Mouse (Mus musculus) lung, embryonic 15.5 days (tissue): ENCODE results near the gene Tmem135. TPM values are rescaled to one million over a fixed set of nuclear protein-coding genes. Genes with fewer than 3 reads are reported as not detected.
A peak's percentile ranks its signal among the peaks of the same experiment; 100 is the strongest.

ENCODE experiments used
- ATAC-seq: fragments of 200-750 bp; cut with Nextera tagmentation; 2 replicates; pipeline ENCODE4 v1.8.0; 2017; ENCODE audit warnings: moderate number of reproducible peaks, borderline replicate concordance; ENCODE audit not compliant: low FRiP score, low TSS enrichment; ENCODE audit errors: extremely low read depth
- H3K27ac ChIP-seq: fragments of 300-500 bp; sonication (generic); 2 replicates; pipeline ENCODE4 v1.5.1; 2015; ENCODE audit warnings: moderate library complexity, mild to moderate bottlenecking, inconsistent platforms
- H3K27me3 ChIP-seq: fragments of 300-500 bp; sonication (generic); 2 replicates; pipeline ENCODE4 v1.6.1; 2015; ENCODE audit warnings: inconsistent platforms
- H3K36me3 ChIP-seq: fragments of 300-500 bp; sonication (generic); 2 replicates; pipeline ENCODE4 v1.6.1; 2015; ENCODE audit warnings: inconsistent platforms
- H3K4me1 ChIP-seq: fragments of 300-500 bp; sonication (generic); 2 replicates; pipeline ENCODE4 v1.6.1; 2015; ENCODE audit warnings: inconsistent platforms
- H3K4me2 ChIP-seq: fragments of 300-500 bp; sonication (generic); 2 replicates; pipeline ENCODE4 v1.6.1; 2015; ENCODE audit warnings: inconsistent platforms, mild to moderate bottlenecking, moderate library complexity
- H3K4me3 ChIP-seq: fragments of 300-500 bp; sonication (generic); 2 replicates; pipeline ENCODE4 v1.5.1; 2015; ENCODE audit warnings: mild to moderate bottlenecking, inconsistent platforms
- H3K9ac ChIP-seq: fragments of 300-500 bp; sonication (generic); 2 replicates; pipeline ENCODE4 v1.6.1; 2015; ENCODE audit warnings: inconsistent platforms
- H3K9me3 ChIP-seq: fragments of 300-500 bp; sonication (generic); 2 replicates; pipeline ENCODE4 v1.6.1; 2016; ENCODE audit warnings: inconsistent platforms
- WGBS: fragments of 180-500 bp; shearing (Covaris S2); methylation state at CpG from one replicate; pipeline ENCODE4 v1.1.7; 2015; 5-methylcytosine and 5-hydroxymethylcytosine counted together
- polyA plus RNA-seq: library from polyadenylated mRNA; unstranded; fragments of >200 nt; fragmentation: Nextera tagmentation; extraction: Ambion mirVana; gene quantifications from 2 replicates; pipeline ENCODE4 v1.2.1, GENCODE M21; 2015

Tmem135 gene
- polyA plus RNA-seq, 1 experiment from 2014 or later, result 23.2 TPM

- Histone ChIP-seq H3K9me3 (no peaks in the 10 kb centered on the region), H3K36me3 (no peaks in the 10 kb centered on the region), H3K9ac (no peak overlapping the region), H3K4me3 (no peak overlapping the region), H3K27ac (no peak overlapping the region), H3K4me2 (no peak overlapping the region), H3K27me3 (no peaks in the 10 kb centered on the region), H3K4me1 (peaks cover 9% of the 10 kb centered on the region)
- no peak for ATAC-seq
- WGBS, result 17% methylated on average over 1 of the region's 1 CpGs
Measured at GRCm38 (mm10) chr7:89370917-89371316, 33.1 kb downstream of the Tmem135 start.

- Histone ChIP-seq H3K27me3 (no peaks in the 10 kb centered on the region), H3K9me3 (no peaks in the 10 kb centered on the region), H3K4me2 (no peak overlapping the region), H3K9ac (no peak overlapping the region), H3K36me3 (no peaks in the 10 kb centered on the region), H3K4me3 (no peak overlapping the region), H3K4me1 (peaks cover 16% of the 10 kb centered on the region), H3K27ac (no peak overlapping the region)
- WGBS, result 81% methylated on average over 1 of the region's 1 CpGs
- no peak for ATAC-seq
Measured at GRCm38 (mm10) chr7:89370086-89370485, 33.9 kb downstream of the Tmem135 start.

- Histone ChIP-seq H3K36me3 (no peaks in the 10 kb centered on the region), H3K27ac (no peak overlapping the region), H3K27me3 (no peaks in the 10 kb centered on the region), H3K9me3 (no peaks in the 10 kb centered on the region), H3K4me2 (no peak overlapping the region), H3K4me3 (no peak overlapping the region), H3K4me1 (peaks cover 19% of the 10 kb centered on the region), H3K9ac (no peak overlapping the region)
- ATAC-seq, result no peak
- 10% methylated on average over 3 of the region's 3 CpGs for WGBS
Measured at GRCm38 (mm10) chr7:89367643-89368042, 36.4 kb downstream of the Tmem135 start.

GRCm38 (mm10) chr7:89365135-89365880, 38.7 kb downstream of the Tmem135 start:
- Histone ChIP-seq H3K36me3 (no peaks in the 10 kb centered on the region), H3K9ac (no peak overlapping the region), H3K4me3 (no peak overlapping the region), H3K27me3 (no peaks in the 10 kb centered on the region), H3K27ac (no peak overlapping the region), H3K4me1 (peaks cover 19% of the 10 kb centered on the region; the same call in 1 of the 2 replicates), H3K4me2 (no peak overlapping the region), H3K9me3 (no peaks in the 10 kb centered on the region)
- no peak for ATAC-seq
- WGBS, result 44% methylated on average over 10 of the region's 10 CpGs

- Histone ChIP-seq H3K27me3 (no peaks in the 10 kb centered on the region), H3K4me2 (no peak overlapping the region), H3K4me1 (peaks cover 19% of the 10 kb centered on the region; the same call in 1 of the 2 replicates), H3K9me3 (no peaks in the 10 kb centered on the region), H3K9ac (no peak overlapping the region), H3K4me3 (no peak overlapping the region), H3K27ac (no peak overlapping the region), H3K36me3 (no peaks in the 10 kb centered on the region)
- ATAC-seq, result no peak
- WGBS, result 83% methylated on average over 5 of the region's 5 CpGs
Measured at GRCm38 (mm10) chr7:89363975-89364374, 40.0 kb downstream of the Tmem135 start.

GRCm38 (mm10) chr7:89356307-89356706, 47.7 kb downstream of the Tmem135 start:
- Histone ChIP-seq H3K9me3 (no peaks in the 10 kb centered on the region), H3K36me3 (no peaks in the 10 kb centered on the region), H3K9ac (no peak overlapping the region), H3K4me2 (no peak overlapping the region), H3K27me3 (no peaks in the 10 kb centered on the region), H3K4me3 (no peak overlapping the region), H3K27ac (no peak overlapping the region; the same call in 1 of the 2 replicates), H3K4me1 (peaks cover 9% of the 10 kb centered on the region)
- peak; percentile 76; the same call in 1 of the 2 replicates for ATAC-seq
- 40% methylated on average over 4 of the region's 4 CpGs for WGBS

GRCm38 (mm10) chr7:89355519-89356255, 48.3 kb downstream of the Tmem135 start:
- Histone ChIP-seq H3K27ac (no peak overlapping the region), H3K4me1 (peaks cover 9% of the 10 kb centered on the region), H3K4me2 (no peak overlapping the region), H3K36me3 (no peaks in the 10 kb centered on the region), H3K4me3 (no peak overlapping the region), H3K9me3 (no peaks in the 10 kb centered on the region), H3K9ac (no peak overlapping the region), H3K27me3 (no peaks in the 10 kb centered on the region)
- WGBS, result 49% methylated on average over 8 of the region's 8 CpGs
- ATAC-seq, result no peak

GRCm38 (mm10) chr7:89342021-89342420, 62.0 kb downstream of the Tmem135 start:
- H3K27ac ChIP-seq, result no peak overlapping the region
- no peak overlapping the region for H3K4me2 ChIP-seq
- H3K36me3 ChIP-seq, result no peaks in the 10 kb centered on the region
- H3K9ac ChIP-seq, result no peak overlapping the region
- H3K4me3 ChIP-seq, result no peak overlapping the region
- no peaks in the 10 kb centered on the region for H3K27me3 ChIP-seq
- no peaks in the 10 kb centered on the region for H3K9me3 ChIP-seq
- no peak for ATAC-seq
- peaks cover 17% of the 10 kb centered on the region for H3K4me1 ChIP-seq

GRCm38 (mm10) chr7:89339808-89340207, 64.2 kb downstream of the Tmem135 start:
- Histone ChIP-seq H3K36me3 (no peaks in the 10 kb centered on the region), H3K9me3 (no peaks in the 10 kb centered on the region), H3K4me3 (no peak overlapping the region), H3K27ac (no peak overlapping the region), H3K9ac (no peak overlapping the region), H3K4me1 (peaks cover 20% of the 10 kb centered on the region), H3K4me2 (no peak overlapping the region), H3K27me3 (no peaks in the 10 kb centered on the region)
- WGBS, result 74% methylated on average over 1 of the region's 1 CpGs
- no peak for ATAC-seq

- H3K36me3 ChIP-seq, result no peaks in the 10 kb centered on the region
- peaks cover 20% of the 10 kb centered on the region for H3K4me1 ChIP-seq
- H3K27me3 ChIP-seq, result no peaks in the 10 kb centered on the region
- peak; percentile 37; the same call in 1 of the 2 replicates for ATAC-seq
- peak overlapping the region; percentile 73 for H3K4me2 ChIP-seq
- peak overlapping the region; percentile 95 for H3K4me3 ChIP-seq
- H3K9ac ChIP-seq, result peak overlapping the region; percentile 74
- H3K27ac ChIP-seq, result no peak overlapping the region
- H3K9me3 ChIP-seq, result no peaks in the 10 kb centered on the region
Measured at GRCm38 (mm10) chr7:89339142-89339435, 64.9 kb downstream of the Tmem135 start.

GRCm38 (mm10) chr7:89338350-89339141, 65.5 kb downstream of the Tmem135 start:
- Histone ChIP-seq H3K4me2 (peak overlapping the region; percentile 73), H3K4me1 (peaks cover 20% of the 10 kb centered on the region), H3K27me3 (no peaks in the 10 kb centered on the region), H3K9me3 (no peaks in the 10 kb centered on the region), H3K4me3 (peak overlapping the region; percentile 95), H3K36me3 (no peaks in the 10 kb centered on the region), H3K9ac (peak overlapping the region; percentile 74), H3K27ac (peak overlapping the region; percentile 46; the same call in 1 of the 2 replicates)
- under 1% methylated on average over 57 of the region's 57 CpGs for WGBS
- ATAC-seq, result peak; percentile 93
